8 mouse cellular contexts compared by ENCODE assay signal in the genomic region with DNA sequence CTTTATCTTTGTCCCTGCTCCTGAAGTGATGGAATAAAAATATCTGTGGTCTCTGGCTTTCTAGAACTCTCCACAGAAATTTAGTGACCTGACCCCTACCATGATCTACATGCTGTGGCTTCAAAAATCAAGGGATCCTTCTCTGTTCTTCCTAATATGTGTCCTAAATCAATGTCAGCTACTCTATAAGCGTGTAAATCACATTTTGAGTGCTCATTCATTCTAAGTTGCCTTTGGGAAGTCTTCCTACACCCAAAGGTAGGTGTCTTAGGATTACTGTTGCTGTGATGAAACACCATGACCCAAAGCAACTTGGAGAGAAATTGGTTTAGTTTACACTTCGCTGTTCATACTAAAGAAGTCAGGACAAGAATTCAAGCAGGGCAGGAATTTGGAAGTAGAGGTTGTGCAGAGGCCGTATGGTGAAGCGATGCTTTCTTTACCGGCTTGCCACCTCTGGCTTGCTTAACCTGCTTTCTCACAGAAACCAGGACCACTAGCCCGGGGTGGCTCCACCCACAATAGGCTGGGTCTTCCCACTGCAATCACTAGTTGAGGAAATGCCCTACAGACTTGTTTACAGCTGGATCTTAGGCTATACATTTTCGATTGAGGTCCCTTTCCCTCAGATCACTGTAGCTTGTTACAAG. TPM values are rescaled to one million over a fixed set of nuclear protein-coding genes. Genes with fewer than 3 reads are reported as not detected.
DNase-seq lines count a peak whose midpoint lies in the region; ATAC-seq and TF ChIP-seq lines count a peak whose summit lies in the region.

No protein-coding gene starts in this region.

- peak overlapping the region; percentile 89 for H3K4me2 ChIP-seq in lung, embryonic 14.5 days
- peak overlapping the region; percentile 98 for H3K4me2 ChIP-seq in intestine, embryonic 15.5 days (replicated peaks)
- peak overlapping the region; percentile 61 for H3K4me2 ChIP-seq in midbrain, postnatal 0 days (ENCODE audit: low read depth, low read length, poor library complexity, severe bottlenecking)

- H3K36me3 ChIP-seq in lung, embryonic 14.5 days (ENCODE audit: insufficient read depth): no peaks in the 10 kb centered on the region
- H3K36me3 ChIP-seq in intestine, embryonic 15.5 days: no peaks in the 10 kb centered on the region
- no peaks in the 10 kb centered on the region for H3K36me3 ChIP-seq in midbrain, postnatal 0 days (ENCODE audit: insufficient read depth, low read length)

- no peaks in the 10 kb centered on the region for H3K9me3 ChIP-seq in lung, embryonic 14.5 days (ENCODE audit: low read depth, low read length)
- no peaks in the 10 kb centered on the region for H3K9me3 ChIP-seq in intestine, embryonic 15.5 days
- H3K9me3 ChIP-seq in midbrain, postnatal 0 days (ENCODE audit: low read length): no peaks in the 10 kb centered on the region

- no peak for TF ChIP-seq CTCF in lung, embryonic 14.5 days (IDR thresholded peaks at IDR 0.05; ENCODE audit: low read depth)
- TF ChIP-seq CTCF in midbrain, postnatal 0 days (IDR thresholded peaks at IDR 0.05): no peak

- H3K27ac ChIP-seq in lung, embryonic 14.5 days (ENCODE audit: low read depth): peak overlapping the region; percentile 67
- H3K27ac ChIP-seq in intestine, embryonic 15.5 days: no peak overlapping the region
- H3K27ac ChIP-seq in midbrain, postnatal 0 days (ENCODE audit: low read depth, low read length): peak overlapping the region; percentile 89

- peak overlapping the region; percentile 82 for H3K9ac ChIP-seq in lung, embryonic 14.5 days
- peak overlapping the region; percentile 73; the same call in 1 of the 2 replicates for H3K9ac ChIP-seq in intestine, embryonic 15.5 days
- peak overlapping the region; percentile 91 for H3K9ac ChIP-seq in midbrain, postnatal 0 days (replicated peaks; ENCODE audit: low read length, poor library complexity, severe bottlenecking)

- WGBS in lung, embryonic 14.5 days: 24% methylated on average over 7 of the region's 7 CpGs
- WGBS in intestine, embryonic 15.5 days: 32% methylated on average over 7 of the region's 7 CpGs
- 39% methylated on average over 7 of the region's 7 CpGs for WGBS in midbrain, postnatal 0 days

- ATAC-seq in lung, embryonic 14.5 days (ENCODE audit: insufficient read depth): no peak
- ATAC-seq in intestine, embryonic 15.5 days: no peak
- no peak for ATAC-seq in midbrain, postnatal 0 days (ENCODE audit: low FRiP score)
- ATAC-seq in granulocyte monocyte progenitor cell, adult 5-6 weeks (replicated peaks; ENCODE audit: poor library complexity, severe bottlenecking): no peak

- peak; percentile 28 for DNase-seq in lung, embryonic 14.5 days
- DNase-seq in lung, postnatal 36 days: no peak
- peak; percentile 8 for DNase-seq in embryo, embryonic 10 days (ENCODE audit: low spot score)
- no peak for DNase-seq in midbrain, postnatal 0 days (ENCODE audit: low spot score)
- no peak for DNase-seq in ovary, postnatal 36 days (ENCODE audit: low spot score)
- no peak for DNase-seq in frontal cortex, postnatal 36 days (ENCODE audit: low spot score in 2 of 2)

- H3K4me3 ChIP-seq in lung, embryonic 14.5 days (ENCODE audit: low read depth, low read length): peak overlapping the region; percentile 76
- H3K4me3 ChIP-seq in intestine, embryonic 15.5 days (replicated peaks): peak overlapping the region; percentile 81
- peak overlapping the region; percentile 81 for H3K4me3 ChIP-seq in midbrain, postnatal 0 days (ENCODE audit: low read depth, low read length)

- no peaks in the 10 kb centered on the region for H3K27me3 ChIP-seq in lung, embryonic 14.5 days (ENCODE audit: insufficient read depth, low read length)
- no peaks in the 10 kb centered on the region for H3K27me3 ChIP-seq in intestine, embryonic 15.5 days (replicated peaks)
- no peaks in the 10 kb centered on the region for H3K27me3 ChIP-seq in midbrain, postnatal 0 days (ENCODE audit: insufficient read depth, low read length)

- peaks cover 7% of the 10 kb centered on the region; the same call in 1 of the 2 replicates for H3K4me1 ChIP-seq in lung, embryonic 14.5 days (ENCODE audit: insufficient read depth)
- peaks cover 10% of the 10 kb centered on the region; the same call in 1 of the 2 replicates for H3K4me1 ChIP-seq in intestine, embryonic 15.5 days (replicated peaks)
- H3K4me1 ChIP-seq in midbrain, postnatal 0 days (ENCODE audit: insufficient read depth, low read length): no peaks in the 10 kb centered on the region

RNA-seq across cellular contexts. Expression of a gene that starts 1.2 kb away (rescaled TPM):
- polyA plus RNA-seq in lung, embryonic 14.5 days (2014; fragmentation: Nextera tagmentation; extraction: Ambion mirVana): 15.0 and 16.3 TPM in 2 replicates
- polyA plus RNA-seq in intestine, embryonic 15.5 days (2015; fragmentation: Nextera tagmentation; extraction: Ambion mirVana): 6.3 and 6.9 TPM in 2 replicates
- total RNA-seq in midbrain, postnatal 0 days (2014; rRNA removed): 20.1 and 23.6 TPM in 2 replicates
- 9.8 and 10.2 TPM in 2 replicates for polyA plus RNA-seq in midbrain, postnatal 0 days (2015; fragmentation: Nextera tagmentation; extraction: Ambion mirVana)
- total RNA-seq in granulocyte monocyte progenitor cell, adult 5-6 weeks (2014; fragmentation: Nextera tagmentation): 10.6 and 16.1 TPM in 2 replicates
- total RNA-seq in granulocyte monocyte progenitor cell, adult 5-6 weeks (2017): 6.3 and 7.5 TPM in 2 replicates

RNA-seq across cellular contexts. Expression of a gene that starts 36.1 kb away (rescaled TPM):
- 152 and 155 TPM in 2 replicates for polyA plus RNA-seq in lung, embryonic 14.5 days (2014; fragmentation: Nextera tagmentation; extraction: Ambion mirVana)
- polyA plus RNA-seq in intestine, embryonic 15.5 days (2015; fragmentation: Nextera tagmentation; extraction: Ambion mirVana): 100 and 101 TPM in 2 replicates
- 51.7 and 62.6 TPM in 2 replicates for total RNA-seq in midbrain, postnatal 0 days (2014; rRNA removed)
- 127 and 133 TPM in 2 replicates for polyA plus RNA-seq in midbrain, postnatal 0 days (2015; fragmentation: Nextera tagmentation; extraction: Ambion mirVana)
- 22.1 and 26.7 TPM in 2 replicates for total RNA-seq in granulocyte monocyte progenitor cell, adult 5-6 weeks (2014; fragmentation: Nextera tagmentation)
- total RNA-seq in granulocyte monocyte progenitor cell, adult 5-6 weeks (2017): 42.0 and 57.2 TPM in 2 replicates

Comparison
In these comparisons a context has a peak if more than half of its experiments do, and no peak if none do; other contexts are left out.
1. DNase-seq: peak in lung, embryonic 14.5 days (single experiment) and embryo, embryonic 10 days (single experiment); none in lung, postnatal 36 days (single experiment), midbrain, postnatal 0 days (single experiment), ovary, postnatal 36 days (single experiment) and frontal cortex, postnatal 36 days (0 of 2).
2. Peak in every context shown above with its lines, with median percentiles within 50 percentile points of each other: H3K4me2 ChIP-seq, H3K4me3 ChIP-seq and H3K9ac ChIP-seq.